In the genomic region with DNA sequence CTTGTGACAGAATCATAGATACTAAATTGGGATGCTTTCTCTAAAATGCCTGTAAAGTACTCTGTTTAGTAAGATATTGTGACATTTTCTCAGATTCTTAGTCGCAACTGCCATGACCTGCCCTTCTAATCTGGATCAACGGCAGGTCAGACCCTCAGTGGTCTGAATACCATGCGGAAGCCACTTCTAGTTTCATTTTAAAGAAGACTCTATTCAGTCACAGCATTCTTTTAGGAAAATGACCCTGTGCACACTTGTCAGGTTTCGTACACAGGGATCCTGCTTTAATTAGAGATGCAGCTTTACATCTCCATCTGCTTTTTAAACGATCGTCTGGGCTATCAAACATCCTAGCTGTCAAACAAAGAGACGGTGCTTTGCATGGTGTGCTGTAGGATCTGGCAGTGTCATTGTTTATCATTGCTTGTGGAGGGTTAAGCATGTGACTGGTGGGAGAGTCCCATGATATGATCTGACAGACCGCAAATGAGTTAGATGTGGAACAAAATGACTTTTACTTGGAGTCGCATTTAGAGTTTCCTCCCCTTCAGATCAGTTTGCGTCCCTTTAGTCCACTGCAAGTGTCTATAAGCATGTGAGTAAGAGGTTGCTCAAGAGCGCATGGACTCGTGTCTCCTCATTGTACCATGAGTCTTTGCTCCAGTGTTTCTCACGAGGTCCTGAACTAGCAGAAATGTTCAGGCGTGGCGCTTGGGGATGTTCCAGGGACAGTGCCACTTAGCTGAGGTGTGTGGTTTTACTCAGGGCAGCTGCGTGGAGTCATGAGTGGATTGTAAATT, we compare ENCODE assay signal across 9 mouse cellular contexts. TPM values are rescaled to one million over a fixed set of nuclear protein-coding genes. Genes with fewer than 3 reads are reported as not detected.
DNase-seq lines count a peak whose midpoint lies in the region; ATAC-seq and TF ChIP-seq lines count a peak whose summit lies in the region.
"Had no signal": no experiment of that assay in that cellular context is flagged by ENCODE, and none has a peak within 500 bp of the region (broad histone marks: within the 10 kb centered on the region; RNA-seq: fewer than 3 reads in every experiment).

No protein-coding gene starts in this region.

- peak overlapping the region; percentile 17; the same call in 1 of the 2 replicates for H3K4me3 ChIP-seq in heart, adult 2 months
- 0 out of 2 replicates have a peak overlapping the region, but pooled peaks have one; percentile 3 for H3K4me3 ChIP-seq in liver, postnatal 0 days (ENCODE audit: low read depth, low read length)
- H3K4me3 ChIP-seq: limb, embryonic 15.5 days had no signal

- peaks cover 11% of the 10 kb centered on the region for H3K4me1 ChIP-seq in heart, adult 2 months (ENCODE audit: control insufficient read depth, insufficient read depth, low read length)
- H3K4me1 ChIP-seq in liver, postnatal 0 days (ENCODE audit: insufficient read depth): peaks cover 20% of the 10 kb centered on the region

- intact Hi-C loops in heart, adult 2 months (cut with DNase I): no loop called here
- intact Hi-C loops in left cerebral cortex, postnatal 25 days (cut with DNase I): no loop called here

- H3K27me3 ChIP-seq in heart, adult 2 months (ENCODE audit: control insufficient read depth, insufficient read depth, low read length): no peaks in the 10 kb centered on the region
- H3K27me3 ChIP-seq in liver, postnatal 0 days (ENCODE audit: insufficient read depth, low read length): no peaks in the 10 kb centered on the region
- H3K27me3 ChIP-seq: limb, embryonic 15.5 days had no signal

- peaks cover 15% of the 10 kb centered on the region for H3K36me3 ChIP-seq in heart, adult 2 months (ENCODE audit: control insufficient read depth, insufficient read depth, low read length)
- peaks cover 8% of the 10 kb centered on the region for H3K36me3 ChIP-seq in liver, postnatal 0 days (replicated peaks; ENCODE audit: insufficient read depth, low read length)

- peak overlapping the region; percentile 29; the same call in 1 of the 2 replicates for H3K9ac ChIP-seq in heart, adult 2 months (ENCODE audit: low read depth, low read length)
- H3K9ac ChIP-seq in liver, postnatal 0 days (replicated peaks): no peak overlapping the region
- H3K9ac ChIP-seq: limb, embryonic 15.5 days had no signal

- H3K9me3 ChIP-seq in liver, postnatal 0 days (ENCODE audit: low read length): no peaks in the 10 kb centered on the region
- H3K9me3 ChIP-seq: limb, embryonic 15.5 days had no signal

- ATAC-seq in liver, postnatal 0 days: no peak

- peak in 1 of 2 experiments; percentile 13 for DNase-seq in heart, adult 2 months
- DNase-seq in heart, adult 8-10 months (ENCODE audit: low spot score): no peak
- peak; percentile 70 for DNase-seq in A20 (ENCODE audit: low read depth, low spot score)
- DNase-seq in cerebellum, adult 9-11 months: peak; percentile 59
- DNase-seq in liver, postnatal 0 days: no peak
- DNase-seq in kidney, postnatal 14 days: no peak
- no peak for DNase-seq in left cerebral cortex, postnatal 25 days (ENCODE audit: low spot score in 2 of 2)
- DNase-seq in left cerebral cortex, adult 11 months (ENCODE audit: low spot score): no peak

- TF ChIP-seq POLR2A in heart, adult 2 months (IDR thresholded peaks at IDR 0.05; ENCODE audit: insufficient read depth, low read depth, low read length): no peak

- 62% methylated on average over 16 of the region's 16 CpGs for WGBS in heart, adult 2 months
- WGBS in liver, postnatal 0 days (ENCODE audit: insufficient replicate concordance): 57% methylated on average over 16 of the region's 16 CpGs

- no peak for TF ChIP-seq EP300 in heart, adult 2 months (IDR thresholded peaks at IDR 0.05; ENCODE audit: insufficient read depth, low read depth, low read length)
- TF ChIP-seq EP300 in liver, postnatal 0 days (IDR thresholded peaks at IDR 0.05; ENCODE audit: low read depth): no peak

- H3K4me2 ChIP-seq in liver, postnatal 0 days (ENCODE audit: low read depth, low read length): peak overlapping the region; percentile 53
- H3K4me2 ChIP-seq: limb, embryonic 15.5 days had no signal

- peak overlapping the region; percentile 99 for H3K27ac ChIP-seq in heart, adult 2 months
- no peak overlapping the region for H3K27ac ChIP-seq in liver, postnatal 0 days (ENCODE audit: low read depth)
- H3K27ac ChIP-seq: limb, embryonic 15.5 days had no signal

- peaks cover 7% of the 10 kb centered on the region for H3K79me2 ChIP-seq in heart, adult 2 months (replicated peaks; ENCODE audit: control insufficient read depth, insufficient read depth, low read length)

- TF ChIP-seq CTCF in heart, adult 2 months (IDR thresholded peaks at IDR 0.05): no peak
- no peak for TF ChIP-seq CTCF in liver, postnatal 0 days (IDR thresholded peaks at IDR 0.05; ENCODE audit: low read depth)

RNA-seq across cellular contexts. Expression of a gene that starts 3.5 kb away (rescaled TPM):
- 10 to 100 TPM; 43.8 to 45.1 TPM for total RNA-seq in heart, adult 2 months (2021)
- 34.1 and 39.6 TPM in 2 replicates for polyA plus RNA-seq in heart, adult 2 months (2012; rRNA removed)
- 10 to 100 TPM; 42.4 to 53.8 (median 48.3) TPM for total RNA-seq in heart, adult 8-10 months (2022)
- polyA plus RNA-seq in liver, postnatal 0 days (2015; fragmentation: Nextera tagmentation; extraction: Ambion mirVana): 4.4 and 4.7 TPM in 2 replicates
- total RNA-seq in left cerebral cortex, postnatal 25 days (2021): 10 to 100 TPM; 79.9 to 87.8 TPM

RNA-seq across cellular contexts. Expression of a gene that starts 39.9 kb away (rescaled TPM):
- total RNA-seq in heart, adult 2 months (2021): not detected
- polyA plus RNA-seq in heart, adult 2 months (2012; rRNA removed): not detected in 2 replicates
- not detected for total RNA-seq in heart, adult 8-10 months (2022)
- polyA plus RNA-seq in liver, postnatal 0 days (2015; fragmentation: Nextera tagmentation; extraction: Ambion mirVana): not detected in 2 replicates
- total RNA-seq in left cerebral cortex, postnatal 25 days (2021): 10 to 100 TPM; 51.9 to 54.0 TPM
- polyA plus RNA-seq: limb, embryonic 15.5 days had no signal

Comparison
In these comparisons a context has a peak if more than half of its experiments do, and no peak if none do; other contexts are left out.
1. DNase-seq: peak in A20 (single experiment) and cerebellum, adult 9-11 months (single experiment); none in heart, adult 8-10 months (single experiment), liver, postnatal 0 days (single experiment), kidney, postnatal 14 days (single experiment), left cerebral cortex, postnatal 25 days (0 of 2) and left cerebral cortex, adult 11 months (single experiment).
2. RNA of a gene that starts 39.9 kb away (total RNA-seq): 51.9 to 54.0 TPM in left cerebral cortex, postnatal 25 days; not detected in heart, adult 2 months and not detected in heart, adult 8-10 months; every median in the first group is over 10 times any median in the second.